Mouse (Mus musculus) hindbrain, embryonic 12.5 days (tissue): ENCODE measurements around the gene Pde9a. TPM values are rescaled to one million over a fixed set of nuclear protein-coding genes. Genes with fewer than 3 reads are reported as not detected.
"Not testable (repeated sequence)": the region's sequence is repeated elsewhere in the genome, so short reads cannot be mapped to it uniquely, and the experiment has no call there.

ENCODE experiments used
- ATAC-seq: fragments of 200-750 bp; cut with Nextera tagmentation; 2 replicates; pipeline ENCODE4 v1.8.0; 2017; ENCODE audit warnings: moderate TSS enrichment; ENCODE audit not compliant: low FRiP score
- H3K27ac ChIP-seq: fragments of 300-500 bp; sonication (generic); 2 replicates; pipeline ENCODE4 v1.5.1; 2016; ENCODE audit warnings: mild to moderate bottlenecking
- H3K27me3 ChIP-seq: fragments of 300-500 bp; sonication (generic); 2 replicates; pipeline ENCODE4 v1.6.1; 2016; ENCODE audit warnings: mild to moderate bottlenecking
- H3K36me3 ChIP-seq: fragments of 300-500 bp; sonication (generic); 2 replicates; pipeline ENCODE4 v1.6.1; 2016; ENCODE audit warnings: mild to moderate bottlenecking
- H3K4me1 ChIP-seq: fragments of 300-500 bp; sonication (generic); 2 replicates; pipeline ENCODE4 v1.6.1; 2016
- H3K4me2 ChIP-seq: fragments of 300-500 bp; sonication (generic); replicated peaks from 2 replicates; pipeline ENCODE4 v1.6.1; 2016; ENCODE audit warnings: mild to moderate bottlenecking
- H3K4me3 ChIP-seq: fragments of 300-500 bp; sonication (generic); 2 replicates; pipeline ENCODE4 v1.5.1; 2016; ENCODE audit warnings: mild to moderate bottlenecking
- H3K9ac ChIP-seq: fragments of 300-500 bp; sonication (generic); 2 replicates; pipeline ENCODE4 v1.6.1; 2016; ENCODE audit warnings: mild to moderate bottlenecking, moderate library complexity
- H3K9me3 ChIP-seq: fragments of 300-500 bp; sonication (generic); replicated peaks from 2 replicates; pipeline ENCODE4 v1.6.1; 2016; ENCODE audit warnings: mild to moderate bottlenecking
- WGBS: fragments of 180-500 bp; shearing (Covaris S2); methylation state at CpG from one replicate; pipeline ENCODE4 v1.1.7; 2016; 5-methylcytosine and 5-hydroxymethylcytosine counted together
- polyA plus RNA-seq: library from polyadenylated mRNA; unstranded; fragments of >200 nt; fragmentation: Nextera tagmentation; extraction: Ambion mirVana; gene quantifications from 2 replicates; pipeline ENCODE4 v1.2.1, GENCODE M21; 2016

Pde9a gene
- 30.4 and 33.3 TPM in 2 replicates for polyA plus RNA-seq

GRCm38 (mm10) chr17:31385671-31386665, at the start of gene Pde9a:
Gene Pde9a (plus strand): TSS chr17:31386210.
- H3K27ac ChIP-seq: peak within 1 kb of the TSS; percentile 75

GRCm38 (mm10) chr17:31339769-31340168, 46.2 kb upstream of the Pde9a start:
- no peak overlapping the region for H3K9ac ChIP-seq
- H3K27ac ChIP-seq: no peak overlapping the region
- no peaks in the 10 kb centered on the region for H3K27me3 ChIP-seq
- H3K9me3 ChIP-seq: no peaks in the 10 kb centered on the region
- 0 out of 2 replicates have a peak, but pooled peaks cover 3% of the 10 kb centered on the region for H3K36me3 ChIP-seq
- no peaks in the 10 kb centered on the region for H3K4me1 ChIP-seq
- no peak overlapping the region for H3K4me2 ChIP-seq
- no peak for ATAC-seq
- WGBS: 85% methylated on average over 2 of the region's 2 CpGs
- H3K4me3 ChIP-seq: no peak overlapping the region

More at GRCm38 (mm10) chr17:31385671-31386665, at the start of gene Pde9a:
- Histone ChIP-seq H3K4me1 (peaks cover 49% of the 10 kb centered on the region), H3K9me3 (no peaks in the 10 kb centered on the region), H3K27me3 (peaks cover 8% of the 10 kb centered on the region; the same call in 1 of the 2 replicates), H3K36me3 (no peaks in the 10 kb centered on the region), H3K9ac (peak within 1 kb of the TSS; percentile 85), H3K4me2 (peak within 1 kb of the TSS; percentile 79), H3K4me3 (peak within 1 kb of the TSS; percentile 84)
- WGBS: under 1% methylated on average over 39 of the region's 56 CpGs
- ATAC-seq: peak; percentile 87

- no peak for ATAC-seq
- Histone ChIP-seq H3K27me3 (no peaks in the 10 kb centered on the region), H3K27ac (no peak overlapping the region), H3K4me2 (no peak overlapping the region), H3K9me3 (no peaks in the 10 kb centered on the region), H3K4me3 (no peak overlapping the region), H3K9ac (no peak overlapping the region), H3K36me3 (peaks cover 3% of the 10 kb centered on the region; the same call in 1 of the 2 replicates), H3K4me1 (no peaks in the 10 kb centered on the region)
- 62% methylated on average over 6 of the region's 6 CpGs for WGBS
These were observed 43.8 kb upstream of the Pde9a start for GRCm38 (mm10) chr17:31342191-31342590.

GRCm38 (mm10) chr17:31344172-31344801, 41.7 kb upstream of the Pde9a start:
- Histone ChIP-seq H3K9ac (no peak overlapping the region), H3K4me2 (no peak overlapping the region), H3K4me3 (no peak overlapping the region), H3K36me3 (peaks cover 3% of the 10 kb centered on the region; the same call in 1 of the 2 replicates), H3K4me1 (peaks cover 4% of the 10 kb centered on the region; the same call in 1 of the 2 replicates), H3K27me3 (no peaks in the 10 kb centered on the region), H3K27ac (no peak overlapping the region), H3K9me3 (no peaks in the 10 kb centered on the region)
- ATAC-seq: no peak
- 48% methylated on average over 5 of the region's 5 CpGs for WGBS

- Histone ChIP-seq H3K9me3 (no peaks in the 10 kb centered on the region), H3K4me1 (peaks cover 5% of the 10 kb centered on the region; the same call in 1 of the 2 replicates), H3K27me3 (no peaks in the 10 kb centered on the region), H3K4me3 (no peak overlapping the region), H3K36me3 (peaks cover 3% of the 10 kb centered on the region; the same call in 1 of the 2 replicates), H3K9ac (no peak overlapping the region), H3K4me2 (no peak overlapping the region), H3K27ac (no peak overlapping the region)
- WGBS: 87% methylated on average over 3 of the region's 3 CpGs
- ATAC-seq: no peak
These were observed 41.2 kb upstream of the Pde9a start for GRCm38 (mm10) chr17:31344816-31345215.

GRCm38 (mm10) chr17:31348129-31348528, 37.9 kb upstream of the Pde9a start:
- no peaks in the 10 kb centered on the region for H3K9me3 ChIP-seq

GRCm38 (mm10) chr17:31349388-31349787, 36.6 kb upstream of the Pde9a start:
- no peaks in the 10 kb centered on the region for H3K27me3 ChIP-seq
- no peak overlapping the region for H3K4me3 ChIP-seq
- H3K9ac ChIP-seq: no peak overlapping the region
- H3K27ac ChIP-seq: peak overlapping the region; percentile 32; the same call in 1 of the 2 replicates
- H3K36me3 ChIP-seq: peaks cover 4% of the 10 kb centered on the region; the same call in 1 of the 2 replicates
- ATAC-seq: no peak
- H3K9me3 ChIP-seq: no peaks in the 10 kb centered on the region
- no peak overlapping the region for H3K4me2 ChIP-seq
- whole genome bisulfite sequencing: 81% methylated on average over 12 of the region's 12 CpGs
- peaks cover 5% of the 10 kb centered on the region; the same call in 1 of the 2 replicates for H3K4me1 ChIP-seq

More at GRCm38 (mm10) chr17:31348129-31348528, 37.9 kb upstream of the Pde9a start:
- Histone ChIP-seq H3K27ac (no peak overlapping the region), H3K36me3 (peaks cover 4% of the 10 kb centered on the region; the same call in 1 of the 2 replicates), H3K4me1 (peaks cover 5% of the 10 kb centered on the region; the same call in 1 of the 2 replicates), H3K9ac (no peak overlapping the region), H3K4me2 (no peak overlapping the region), H3K4me3 (no peak overlapping the region), H3K27me3 (no peaks in the 10 kb centered on the region)
- ATAC-seq: no peak
- 88% methylated on average over 5 of the region's 5 CpGs for WGBS

- Histone ChIP-seq H3K9me3 (no peaks in the 10 kb centered on the region), H3K4me2 (no peak overlapping the region), H3K27ac (no peak overlapping the region), H3K4me3 (no peak overlapping the region), H3K36me3 (0 out of 2 replicates have a peak, but pooled peaks cover 4% of the 10 kb centered on the region), H3K27me3 (no peaks in the 10 kb centered on the region), H3K9ac (no peak overlapping the region), H3K4me1 (peaks cover 17% of the 10 kb centered on the region)
- ATAC-seq: no peak
- 61% methylated on average over 8 of the region's 8 CpGs for WGBS
These were observed 34.0 kb upstream of the Pde9a start for GRCm38 (mm10) chr17:31351984-31352383.

- H3K36me3 ChIP-seq: 0 out of 2 replicates have a peak, but pooled peaks cover 4% of the 10 kb centered on the region
- 90% methylated on average over 2 of the region's 2 CpGs for WGBS
These were observed 32.8 kb upstream of the Pde9a start for GRCm38 (mm10) chr17:31353255-31353654.

GRCm38 (mm10) chr17:31354684-31355083, 31.3 kb upstream of the Pde9a start:
- 77% methylated on average over 3 of the region's 3 CpGs for WGBS
- not testable (repeated sequence) for ATAC-seq, H3K36me3 ChIP-seq, H3K27me3 ChIP-seq, H3K4me2 ChIP-seq, H3K27ac ChIP-seq, H3K9me3 ChIP-seq, H3K9ac ChIP-seq, H3K4me3 ChIP-seq
- H3K4me1 ChIP-seq: peaks cover 12% of the 10 kb centered on the region

More at GRCm38 (mm10) chr17:31353255-31353654, 32.8 kb upstream of the Pde9a start:
- Histone ChIP-seq H3K4me1 (peaks cover 17% of the 10 kb centered on the region), H3K27me3 (no peaks in the 10 kb centered on the region), H3K4me3 (no peak overlapping the region), H3K9ac (no peak overlapping the region), H3K27ac (no peak overlapping the region), H3K4me2 (no peak overlapping the region), H3K9me3 (no peaks in the 10 kb centered on the region)
- ATAC-seq: no peak

GRCm38 (mm10) chr17:31355792-31356502, 30.1 kb upstream of the Pde9a start:
- Histone ChIP-seq H3K27ac (peak overlapping the region; percentile 67), H3K9ac (no peak overlapping the region)

More at GRCm38 (mm10) chr17:31355792-31356502, 30.1 kb upstream of the Pde9a start:
- Histone ChIP-seq H3K27me3 (no peaks in the 10 kb centered on the region), H3K9me3 (no peaks in the 10 kb centered on the region), H3K4me3 (no peak overlapping the region), H3K4me2 (no peak overlapping the region), H3K4me1 (peaks cover 12% of the 10 kb centered on the region), H3K36me3 (0 out of 2 replicates have a peak, but pooled peaks cover under 1% of the 10 kb centered on the region)
- peak; percentile 64; the same call in 1 of the 2 replicates for ATAC-seq
- WGBS: 34% methylated on average over 8 of the region's 8 CpGs
